Mouse (Mus musculus) adipocyte (in vitro differentiated cells): ENCODE measurements at regions not wholly inside any gene's neighbourhood (a gene's known extent, or its start where the extent isn't known, plus 50 kb on each side); places are given as distances from the start of the nearest gene placed in this dataset.

ENCODE experiments used
- DNase-seq: peaks from one replicate; pipeline ENCODE4 v3.0.0-alpha.2; 2016; ENCODE audit warnings: low spot score

- no peak for DNase-seq
Observed at GRCm38 (mm10) chr3:137728689-137729088, 57.4 kb downstream of the Gm21962 start.

- no peak for DNase-seq
Observed at GRCm38 (mm10) chr3:137729421-137729820, 58.1 kb downstream of the Gm21962 start.

GRCm38 (mm10) chr3:137737222-137737800, 66.0 kb downstream of the Gm21962 start:
- no peak for DNase-seq

- DNase-seq: no peak
Observed at GRCm38 (mm10) chr3:137741528-137741927, 70.2 kb downstream of the Gm21962 start.

GRCm38 (mm10) chr3:137742119-137742518, 70.8 kb downstream of the Gm21962 start:
- no peak for DNase-seq

GRCm38 (mm10) chr3:137751732-137752260, 80.5 kb downstream of the Gm21962 start:
- DNase-seq: no peak

GRCm38 (mm10) chr3:137752447-137753256, 81.3 kb downstream of the Gm21962 start:
- peak; percentile 73 for DNase-seq

- DNase-seq: no peak
Observed at GRCm38 (mm10) chr3:137753257-137753654, 81.9 kb downstream of the Gm21962 start.

- DNase-seq: no peak
Observed at GRCm38 (mm10) chr3:137755391-137755790, 84.1 kb downstream of the Gm21962 start.

GRCm38 (mm10) chr3:137762213-137762884, 91.0 kb downstream of the Gm21962 start:
- DNase-seq: no peak

- DNase-seq: no peak
Observed at GRCm38 (mm10) chr3:137763406-137763805, 92.1 kb downstream of the Gm21962 start.

GRCm38 (mm10) chr3:137768627-137769026, 95.7 kb upstream of the H2afz start:
- DNase-seq: no peak

- DNase-seq: no peak
Observed at GRCm38 (mm10) chr3:137775076-137775849, 89.0 kb upstream of the H2afz start.

GRCm38 (mm10) chr3:137778113-137778512, 86.2 kb upstream of the H2afz start:
- peak; percentile 61 for DNase-seq

GRCm38 (mm10) chr3:137780029-137780428, 84.3 kb upstream of the H2afz start:
- DNase-seq: no peak

GRCm38 (mm10) chr3:137782836-137783235, 81.5 kb upstream of the H2afz start:
- no peak for DNase-seq

GRCm38 (mm10) chr3:137783937-137784911, 80.1 kb upstream of the H2afz start:
- no peak for DNase-seq

GRCm38 (mm10) chr3:137785224-137785623, 79.1 kb upstream of the H2afz start:
- DNase-seq: no peak

- no peak for DNase-seq
Observed at GRCm38 (mm10) chr3:137785871-137786270, 78.4 kb upstream of the H2afz start.

GRCm38 (mm10) chr3:137789671-137790070, 74.6 kb upstream of the H2afz start:
- DNase-seq: no peak

- DNase-seq: no peak
Observed at GRCm38 (mm10) chr3:137790340-137790739, 73.9 kb upstream of the H2afz start.
